Mouse (Mus musculus): ENCODE results near the gene 1700025G04Rik. TPM values are rescaled to one million over a fixed set of nuclear protein-coding genes. Genes with fewer than 3 reads are reported as not detected.

Gene 1700025G04Rik
- polyA plus RNA-seq, 1 experiment from 2014 or later: 8.7 TPM

GRCm38 (mm10) chr1:152063357-152064145 is 26.4 kb downstream of the 1700025G04Rik start:
- Histone ChIP-seq H3K9me3 (ENCODE audit: control insufficient read depth, low read length) (no peaks in the 10 kb centered on the region), H3K4me2 (no peak overlapping the region), H3K27me3 (replicated peaks; ENCODE audit: control insufficient read depth, insufficient read depth, low read length) (no peaks in the 10 kb centered on the region), H3K4me1 (replicated peaks; ENCODE audit: control insufficient read depth, insufficient read depth, low read length) (no peaks in the 10 kb centered on the region), H3K4me3 (ENCODE audit: low read depth, low read length) (no peak overlapping the region), H3K9ac (ENCODE audit: low read depth, low read length) (no peak overlapping the region), H3K36me3 (ENCODE audit: control insufficient read depth, insufficient read depth, low read length) (no peaks in the 10 kb centered on the region), H3K27ac (ENCODE audit: low read depth, low read length) (no peak overlapping the region)
- no peak for ATAC-seq (replicated peaks; ENCODE audit: low FRiP score)
- 87% methylated on average over 11 of the region's 11 CpGs for WGBS
- DNase-seq (ENCODE audit: low spot score): no peak

GRCm38 (mm10) chr1:152061745-152062144 is 28.2 kb downstream of the 1700025G04Rik start:
- Histone ChIP-seq H3K4me2 (no peak overlapping the region), H3K9ac (ENCODE audit: low read depth, low read length) (no peak overlapping the region), H3K27me3 (replicated peaks; ENCODE audit: control insufficient read depth, insufficient read depth, low read length) (no peaks in the 10 kb centered on the region), H3K4me1 (replicated peaks; ENCODE audit: control insufficient read depth, insufficient read depth, low read length) (no peaks in the 10 kb centered on the region), H3K27ac (ENCODE audit: low read depth, low read length) (no peak overlapping the region), H3K9me3 (ENCODE audit: control insufficient read depth, low read length) (no peaks in the 10 kb centered on the region), H3K4me3 (ENCODE audit: low read depth, low read length) (no peak overlapping the region), H3K36me3 (ENCODE audit: control insufficient read depth, insufficient read depth, low read length) (no peaks in the 10 kb centered on the region)
- no peak for DNase-seq (ENCODE audit: low spot score)
- WGBS: 87% methylated on average over 12 of the region's 12 CpGs
- ATAC-seq (replicated peaks; ENCODE audit: low FRiP score): no peak

DNA sequence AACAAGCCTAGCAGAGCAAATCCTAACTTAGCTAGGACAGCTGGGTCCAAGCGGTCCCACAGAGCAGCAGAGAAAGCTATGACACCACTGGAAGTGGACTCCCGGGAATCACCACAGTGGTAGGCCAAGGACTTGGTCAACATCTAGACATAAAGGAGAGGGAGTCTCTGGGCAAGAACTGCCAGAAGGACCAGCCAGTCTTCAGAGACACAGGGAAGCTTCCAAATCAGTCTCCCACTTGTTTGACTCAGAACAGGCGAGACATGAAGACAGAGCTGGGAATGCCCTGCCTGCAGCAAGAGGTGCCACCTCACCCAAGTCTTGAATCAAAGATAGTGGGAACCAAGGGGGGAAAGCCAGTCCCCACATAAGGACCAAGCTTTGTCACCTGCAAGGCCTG is 29.7 kb downstream of the 1700025G04Rik start:
- no peaks in the 10 kb centered on the region for H3K27me3 ChIP-seq (replicated peaks; ENCODE audit: control insufficient read depth, insufficient read depth, low read length)
- H3K4me1 ChIP-seq (replicated peaks; ENCODE audit: control insufficient read depth, insufficient read depth, low read length): no peaks in the 10 kb centered on the region
- H3K27ac ChIP-seq (ENCODE audit: low read depth, low read length): no peak overlapping the region
- ATAC-seq (replicated peaks; ENCODE audit: low FRiP score): no peak
- H3K4me3 ChIP-seq (ENCODE audit: low read depth, low read length): no peak overlapping the region
- WGBS: 85% methylated on average over 3 of the region's 3 CpGs
- H3K9ac ChIP-seq (ENCODE audit: low read depth, low read length): no peak overlapping the region
- no peaks in the 10 kb centered on the region for H3K36me3 ChIP-seq (ENCODE audit: control insufficient read depth, insufficient read depth, low read length)
- no peak for DNase-seq (ENCODE audit: low spot score)
- H3K4me2 ChIP-seq: no peak overlapping the region
- no peaks in the 10 kb centered on the region for H3K9me3 ChIP-seq (ENCODE audit: control insufficient read depth, low read length)

GRCm38 (mm10) chr1:152058776-152059175 is 31.1 kb downstream of the 1700025G04Rik start:
- ATAC-seq (replicated peaks; ENCODE audit: low FRiP score): no peak
- H3K9me3 ChIP-seq (ENCODE audit: control insufficient read depth, low read length): no peaks in the 10 kb centered on the region
- no peaks in the 10 kb centered on the region; the same call in 1 of the 2 replicates for H3K4me1 ChIP-seq (replicated peaks; ENCODE audit: control insufficient read depth, insufficient read depth, low read length)
- no peak for DNase-seq (ENCODE audit: low spot score)
- no peak overlapping the region for H3K4me3 ChIP-seq (ENCODE audit: low read depth, low read length)
- no peaks in the 10 kb centered on the region for H3K27me3 ChIP-seq (replicated peaks; ENCODE audit: control insufficient read depth, insufficient read depth, low read length)
- no peak overlapping the region for H3K27ac ChIP-seq (ENCODE audit: low read depth, low read length)
- no peak overlapping the region for H3K4me2 ChIP-seq
- WGBS: 71% methylated on average over 3 of the region's 3 CpGs
- H3K9ac ChIP-seq (ENCODE audit: low read depth, low read length): no peak overlapping the region
- no peaks in the 10 kb centered on the region for H3K36me3 ChIP-seq (ENCODE audit: control insufficient read depth, insufficient read depth, low read length)

- ATAC-seq (replicated peaks; ENCODE audit: low FRiP score) (no peak), DNase-seq (ENCODE audit: low spot score) (no peak)
- Histone ChIP-seq H3K9ac (ENCODE audit: low read depth, low read length) (no peak overlapping the region), H3K36me3 (ENCODE audit: control insufficient read depth, insufficient read depth, low read length) (no peaks in the 10 kb centered on the region), H3K4me3 (ENCODE audit: low read depth, low read length) (no peak overlapping the region), H3K4me2 (no peak overlapping the region), H3K27ac (ENCODE audit: low read depth, low read length) (no peak overlapping the region), H3K4me1 (replicated peaks; ENCODE audit: control insufficient read depth, insufficient read depth, low read length) (peaks cover 8% of the 10 kb centered on the region), H3K9me3 (ENCODE audit: control insufficient read depth, low read length) (no peaks in the 10 kb centered on the region), H3K27me3 (replicated peaks; ENCODE audit: control insufficient read depth, insufficient read depth, low read length) (no peaks in the 10 kb centered on the region)
- WGBS: 79% methylated on average over 5 of the region's 5 CpGs
Measured at GRCm38 (mm10) chr1:152053112-152053511, 36.8 kb downstream of the 1700025G04Rik start.

GRCm38 (mm10) chr1:152051858-152052257 is 38.1 kb downstream of the 1700025G04Rik start:
- no peak for ATAC-seq (replicated peaks; ENCODE audit: low FRiP score)
- H3K36me3 ChIP-seq (ENCODE audit: control insufficient read depth, insufficient read depth, low read length): no peaks in the 10 kb centered on the region
- H3K4me2 ChIP-seq: no peak overlapping the region
- H3K4me1 ChIP-seq (replicated peaks; ENCODE audit: control insufficient read depth, insufficient read depth, low read length): peaks cover 8% of the 10 kb centered on the region
- H3K4me3 ChIP-seq (ENCODE audit: low read depth, low read length): no peak overlapping the region
- H3K27me3 ChIP-seq (replicated peaks; ENCODE audit: control insufficient read depth, insufficient read depth, low read length): no peaks in the 10 kb centered on the region
- no peak overlapping the region for H3K27ac ChIP-seq (ENCODE audit: low read depth, low read length)
- WGBS: 50% methylated on average over 9 of the region's 9 CpGs
- H3K9ac ChIP-seq (ENCODE audit: low read depth, low read length): no peak overlapping the region
- DNase-seq (ENCODE audit: low spot score): no peak
- no peaks in the 10 kb centered on the region for H3K9me3 ChIP-seq (ENCODE audit: control insufficient read depth, low read length)

DNA sequence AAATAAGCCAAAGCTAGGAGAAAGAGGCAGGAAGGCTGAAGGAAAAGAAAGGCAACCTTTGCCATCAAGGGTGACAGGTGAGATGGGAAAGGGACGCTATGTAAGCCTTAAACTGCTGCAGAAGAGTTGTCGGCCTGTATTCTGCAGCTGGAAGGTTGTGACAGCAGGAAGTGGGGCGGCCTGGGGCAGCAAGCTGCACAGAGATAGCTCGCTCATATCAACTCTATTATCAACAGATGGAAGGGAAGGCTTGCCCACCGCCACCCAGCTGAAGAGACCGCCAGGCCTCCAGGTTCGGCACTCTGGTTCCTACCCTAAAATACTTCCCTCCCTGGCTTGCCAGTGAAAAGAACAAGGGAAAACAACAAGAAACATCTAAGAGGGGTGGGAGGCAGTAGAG is 39.9 kb downstream of the 1700025G04Rik start:
- 0 out of 2 replicates have a peak, but pooled peaks have one; percentile 29 for ATAC-seq (replicated peaks; ENCODE audit: low FRiP score)
- H3K4me2 ChIP-seq: peak overlapping the region; percentile 23
- no peaks in the 10 kb centered on the region for H3K36me3 ChIP-seq (ENCODE audit: control insufficient read depth, insufficient read depth, low read length)
- no peak overlapping the region for H3K27ac ChIP-seq (ENCODE audit: low read depth, low read length)
- no peaks in the 10 kb centered on the region for H3K27me3 ChIP-seq (replicated peaks; ENCODE audit: control insufficient read depth, insufficient read depth, low read length)
- H3K4me3 ChIP-seq (ENCODE audit: low read depth, low read length): no peak overlapping the region
- no peaks in the 10 kb centered on the region for H3K9me3 ChIP-seq (ENCODE audit: control insufficient read depth, low read length)
- H3K4me1 ChIP-seq (replicated peaks; ENCODE audit: control insufficient read depth, insufficient read depth, low read length): peaks cover 8% of the 10 kb centered on the region
- WGBS: 36% methylated on average over 7 of the region's 7 CpGs
- DNase-seq (ENCODE audit: low spot score): no peak
- H3K9ac ChIP-seq (ENCODE audit: low read depth, low read length): no peak overlapping the region

- no peaks in the 10 kb centered on the region for H3K9me3 ChIP-seq (ENCODE audit: control insufficient read depth, low read length)
- ATAC-seq (replicated peaks; ENCODE audit: low FRiP score) (no peak), DNase-seq (ENCODE audit: low spot score) (no peak)
- H3K4me2 ChIP-seq: no peak overlapping the region
- no peak overlapping the region for H3K9ac ChIP-seq (ENCODE audit: low read depth, low read length)
- WGBS: 84% methylated on average over 4 of the region's 4 CpGs
- H3K27ac ChIP-seq (ENCODE audit: low read depth, low read length): no peak overlapping the region
- H3K36me3 ChIP-seq (ENCODE audit: control insufficient read depth, insufficient read depth, low read length): no peaks in the 10 kb centered on the region
- H3K4me3 ChIP-seq (ENCODE audit: low read depth, low read length): no peak overlapping the region
- H3K4me1 ChIP-seq (replicated peaks; ENCODE audit: control insufficient read depth, insufficient read depth, low read length): peaks cover 8% of the 10 kb centered on the region
- H3K27me3 ChIP-seq (replicated peaks; ENCODE audit: control insufficient read depth, insufficient read depth, low read length): no peaks in the 10 kb centered on the region
Measured at GRCm38 (mm10) chr1:152048291-152048690, 41.6 kb downstream of the 1700025G04Rik start.

DNA sequence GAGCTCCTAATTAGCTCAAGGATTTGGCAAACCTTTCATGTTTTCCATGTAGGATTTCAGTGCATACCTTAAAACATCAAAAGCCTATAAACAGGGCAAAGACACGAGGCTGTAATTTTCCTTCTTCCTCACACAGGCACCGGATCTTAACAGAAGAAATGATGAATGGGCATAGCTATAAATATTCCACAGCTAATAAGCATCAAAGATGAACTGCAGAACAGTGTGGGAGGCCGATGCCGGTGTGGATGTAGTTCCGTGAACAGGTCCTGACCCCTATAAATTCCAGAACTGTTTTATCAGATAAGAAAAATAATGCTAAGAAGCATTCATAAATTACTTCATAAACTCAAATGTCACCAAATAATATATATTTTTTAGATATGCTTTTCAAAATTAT is 42.5 kb downstream of the 1700025G04Rik start:
- Histone ChIP-seq H3K27ac (ENCODE audit: low read depth, low read length) (no peak overlapping the region), H3K9ac (ENCODE audit: low read depth, low read length) (no peak overlapping the region), H3K27me3 (replicated peaks; ENCODE audit: control insufficient read depth, insufficient read depth, low read length) (no peaks in the 10 kb centered on the region), H3K36me3 (ENCODE audit: control insufficient read depth, insufficient read depth, low read length) (no peaks in the 10 kb centered on the region), H3K4me1 (replicated peaks; ENCODE audit: control insufficient read depth, insufficient read depth, low read length) (peaks cover 8% of the 10 kb centered on the region), H3K4me2 (no peak overlapping the region), H3K4me3 (ENCODE audit: low read depth, low read length) (no peak overlapping the region), H3K9me3 (ENCODE audit: control insufficient read depth, low read length) (no peaks in the 10 kb centered on the region)
- WGBS: 57% methylated on average over 5 of the region's 5 CpGs
- ATAC-seq (replicated peaks; ENCODE audit: low FRiP score) (no peak), DNase-seq (ENCODE audit: low spot score) (no peak)

All from liver, embryonic 11.5 days (tissue).